Mouse (Mus musculus) macrophage (primary cell): ENCODE results near the gene Hist1h1c. TPM values are rescaled to one million over a fixed set of nuclear protein-coding genes. Genes with fewer than 3 reads are reported as not detected.

Experiments
- H3K27ac ChIP-seq: fragments of 350-480 bp; formaldehyde crosslinking; 2 replicates; pipeline ENCODE4 v1.9.0; 2021
- H3K36me3 ChIP-seq: fragments of 350-480 bp; formaldehyde crosslinking; 2 replicates; pipeline ENCODE4 v1.9.0; 2021; ENCODE audit errors: inconsistent target
- H3K4me3 ChIP-seq: fragments of 350-480 bp; formaldehyde crosslinking; 2 replicates; pipeline ENCODE4 v1.9.0; 2021; ENCODE audit errors: inconsistent target
- H3K79me2 ChIP-seq: fragments of 350-480 bp; formaldehyde crosslinking; 2 replicates; pipeline ENCODE4 v1.9.0; 2021; ENCODE audit errors: inconsistent target
- WGBS: methylation state at CpG from one replicate; pipeline ENCODE4 v1.1.7; 2026; ENCODE audit warnings: inconsistent platforms; ENCODE audit not compliant: missing documents; 5-methylcytosine and 5-hydroxymethylcytosine counted together
- polyA plus RNA-seq: library from polyadenylated mRNA; stranded (reverse); fragments of 250-400 nt; gene quantifications from 3 replicates; pipeline ENCODE4 v1.2.4, GENCODE M21; 2018; ENCODE audit warnings: inconsistent platforms

The Hist1h1c gene
- polyA plus RNA-seq, 1 experiment from 2014 or later = 87.8 TPM

- Histone ChIP-seq H3K36me3 (no peaks in the 10 kb centered on the region), H3K4me3 (no peak overlapping the region), H3K27ac (peak overlapping the region; percentile 38), H3K79me2 (no peaks in the 10 kb centered on the region)
- 96% methylated on average over 5 of the region's 5 CpGs for WGBS
These were observed 8.9 kb upstream of the Hist1h1c start for GRCm38 (mm10) chr13:23729706-23730105.

- WGBS = 63% methylated on average over 8 of the region's 8 CpGs
- Histone ChIP-seq H3K36me3 (no peaks in the 10 kb centered on the region), H3K79me2 (no peaks in the 10 kb centered on the region), H3K27ac (no peak overlapping the region), H3K4me3 (no peak overlapping the region)
These were observed 8.1 kb upstream of the Hist1h1c start for GRCm38 (mm10) chr13:23730479-23730878.

GRCm38 (mm10) chr13:23732156-23732804, 6.3 kb upstream of the Hist1h1c start:
- H3K79me2 ChIP-seq = no peaks in the 10 kb centered on the region
- no peaks in the 10 kb centered on the region for H3K36me3 ChIP-seq
- no peak overlapping the region for H3K4me3 ChIP-seq
- H3K27ac ChIP-seq = no peak overlapping the region
- 26% methylated on average over 8 of the region's 8 CpGs for WGBS

GRCm38 (mm10) chr13:23737091-23737490, 1.5 kb upstream of the Hist1h1c start:
- Histone ChIP-seq H3K27ac (no peak overlapping the region), H3K36me3 (no peaks in the 10 kb centered on the region), H3K79me2 (no peaks in the 10 kb centered on the region), H3K4me3 (no peak overlapping the region)
- 98% methylated on average over 5 of the region's 5 CpGs for WGBS

- Histone ChIP-seq H3K4me3 (no peak overlapping the region), H3K27ac (peak overlapping the region; percentile 78), H3K36me3 (no peaks in the 10 kb centered on the region), H3K79me2 (no peaks in the 10 kb centered on the region)
- WGBS = 34% methylated on average over 4 of the region's 4 CpGs
These were observed 567 bp upstream of the Hist1h1c start for GRCm38 (mm10) chr13:23738041-23738440.

- Histone ChIP-seq H3K79me2 (no peaks in the 10 kb centered on the region), H3K27ac (peak overlapping the region; percentile 90), H3K36me3 (no peaks in the 10 kb centered on the region), H3K4me3 (peak overlapping the region; percentile 60)
- WGBS = 1% methylated on average over 39 of the region's 39 CpGs
These were observed 687 bp downstream of the Hist1h1c start for GRCm38 (mm10) chr13:23739069-23739921.

GRCm38 (mm10) chr13:23739922-23740252, 1.3 kb downstream of the Hist1h1c start:
- H3K4me3 ChIP-seq = peak overlapping the region; percentile 60
- H3K27ac ChIP-seq = peak overlapping the region; percentile 90
- under 1% methylated on average over 14 of the region's 14 CpGs for WGBS
- H3K36me3 ChIP-seq = no peaks in the 10 kb centered on the region
- no peaks in the 10 kb centered on the region for H3K79me2 ChIP-seq

- Histone ChIP-seq H3K79me2 (no peaks in the 10 kb centered on the region), H3K27ac (peak overlapping the region; percentile 90), H3K4me3 (peak overlapping the region; percentile 60), H3K36me3 (no peaks in the 10 kb centered on the region)
- 37% methylated on average over 13 of the region's 13 CpGs for WGBS
These were observed 1.7 kb downstream of the Hist1h1c start for GRCm38 (mm10) chr13:23740256-23740840.

- H3K4me3 ChIP-seq = peak overlapping the region; percentile 60; the same call in 1 of the 2 replicates
- 79% methylated on average over 4 of the region's 5 CpGs for WGBS
- no peaks in the 10 kb centered on the region for H3K36me3 ChIP-seq
- H3K79me2 ChIP-seq = no peaks in the 10 kb centered on the region
- H3K27ac ChIP-seq = peak overlapping the region; percentile 90
These were observed 2.3 kb downstream of the Hist1h1c start for GRCm38 (mm10) chr13:23740910-23741309.

- Histone ChIP-seq H3K79me2 (no peaks in the 10 kb centered on the region), H3K4me3 (no peak overlapping the region), H3K27ac (no peak overlapping the region), H3K36me3 (no peaks in the 10 kb centered on the region)
These were observed 3.4 kb downstream of the Hist1h1c start for GRCm38 (mm10) chr13:23742007-23742406.

- H3K27ac ChIP-seq = no peak overlapping the region
- no peaks in the 10 kb centered on the region for H3K36me3 ChIP-seq
- H3K4me3 ChIP-seq = no peak overlapping the region
- WGBS = 94% methylated on average over 4 of the region's 5 CpGs
- no peaks in the 10 kb centered on the region for H3K79me2 ChIP-seq
These were observed 4.6 kb downstream of the Hist1h1c start for GRCm38 (mm10) chr13:23743215-23743614.

GRCm38 (mm10) chr13:23743963-23744362, 5.4 kb downstream of the Hist1h1c start:
- peak overlapping the region; percentile 25; the same call in 1 of the 2 replicates for H3K4me3 ChIP-seq
- peak overlapping the region; percentile 53 for H3K27ac ChIP-seq
- no peaks in the 10 kb centered on the region for H3K79me2 ChIP-seq
- H3K36me3 ChIP-seq = no peaks in the 10 kb centered on the region
- 89% methylated on average over 4 of the region's 4 CpGs for WGBS

GRCm38 (mm10) chr13:23744421-23745380, 6.1 kb downstream of the Hist1h1c start:
- WGBS = 13% methylated on average over 10 of the region's 36 CpGs
- peak overlapping the region; percentile 25 for H3K4me3 ChIP-seq

More at GRCm38 (mm10) chr13:23744421-23745380, 6.1 kb downstream of the Hist1h1c start:
- Histone ChIP-seq H3K36me3 (no peaks in the 10 kb centered on the region), H3K27ac (peak overlapping the region; percentile 53), H3K79me2 (no peaks in the 10 kb centered on the region)
